17 mouse cellular contexts compared by ENCODE assay signal in the genomic region with DNA sequence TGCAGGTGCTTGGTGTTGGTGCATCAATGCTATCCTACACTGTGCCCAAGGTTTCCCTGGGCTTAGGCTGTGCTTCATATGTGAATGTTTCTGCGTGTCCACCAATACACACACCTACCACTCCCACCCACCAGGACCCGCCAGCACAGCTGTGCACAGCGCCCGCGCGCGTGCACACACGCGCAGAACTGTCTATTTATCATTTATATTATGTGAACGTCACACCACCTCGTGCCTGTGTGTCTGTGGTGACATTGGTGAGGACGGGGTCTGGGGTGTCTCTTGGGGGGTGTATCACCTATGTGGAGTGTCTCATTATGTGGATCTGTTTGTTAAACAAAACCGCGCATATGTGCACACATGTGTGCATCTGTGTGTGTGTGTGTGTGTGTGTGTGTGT. TPM values are rescaled to one million over a fixed set of nuclear protein-coding genes. Genes with fewer than 3 reads are reported as not detected.
A peak's percentile ranks its signal among the peaks of the same experiment; 100 is the strongest.
DNase-seq lines count a peak whose midpoint lies in the region; ATAC-seq lines count a peak whose summit lies in the region.
"Had no signal": no experiment of that assay in that cellular context is flagged by ENCODE, and none has a peak within 500 bp of the region (broad histone marks: within the 10 kb centered on the region; RNA-seq: fewer than 3 reads in every experiment).

No protein-coding gene starts in this region.

- peaks cover 6% of the 10 kb centered on the region; the same call in 1 of the 2 replicates for H3K9me3 ChIP-seq in embryonic facial prominence, embryonic 10.5 days
- no peaks in the 10 kb centered on the region for H3K9me3 ChIP-seq in forebrain, embryonic 14.5 days (replicated peaks; ENCODE audit: control insufficient read depth, low read length)
- H3K9me3 ChIP-seq in hindbrain, embryonic 16.5 days (ENCODE audit: control insufficient read depth, low read length), result peaks cover 5% of the 10 kb centered on the region
- H3K9me3 ChIP-seq in neural tube, embryonic 12.5 days, result peaks cover 6% of the 10 kb centered on the region; the same call in 1 of the 2 replicates
- 0 out of 2 replicates have a peak, but pooled peaks cover 6% of the 10 kb centered on the region for H3K9me3 ChIP-seq in liver, embryonic 12.5 days (replicated peaks)

- H3K9ac ChIP-seq in forebrain, embryonic 14.5 days (ENCODE audit: low read length), result peak overlapping the region; percentile 66; the same call in 1 of the 2 replicates
- H3K9ac ChIP-seq in hindbrain, embryonic 16.5 days (ENCODE audit: low read depth, low read length), result peak overlapping the region; percentile 47
- H3K9ac ChIP-seq in neural tube, embryonic 12.5 days, result 0 out of 2 replicates have a peak overlapping the region, but pooled peaks have one; percentile 38
- H3K9ac ChIP-seq in liver, embryonic 12.5 days, result no peak overlapping the region
- H3K9ac ChIP-seq: lung, embryonic 14.5 days had no signal

- H3K4me3 ChIP-seq in embryonic facial prominence, embryonic 10.5 days, result peak overlapping the region; percentile 46; the same call in 1 of the 2 replicates
- no peak overlapping the region for H3K4me3 ChIP-seq in forebrain, embryonic 14.5 days (ENCODE audit: low read depth, low read length)
- H3K4me3 ChIP-seq in hindbrain, embryonic 16.5 days (ENCODE audit: low read length), result peak overlapping the region; percentile 35
- H3K4me3 ChIP-seq in neural tube, embryonic 12.5 days, result no peak overlapping the region
- no peak overlapping the region for H3K4me3 ChIP-seq in liver, embryonic 12.5 days

- peak overlapping the region; percentile 60 for H3K4me2 ChIP-seq in forebrain, embryonic 14.5 days (ENCODE audit: low read length)
- peak overlapping the region; percentile 55 for H3K4me2 ChIP-seq in hindbrain, embryonic 16.5 days (ENCODE audit: low read length)
- H3K4me2 ChIP-seq in neural tube, embryonic 12.5 days (replicated peaks), result peak overlapping the region; percentile 54
- no peak overlapping the region for H3K4me2 ChIP-seq in liver, embryonic 12.5 days
- H3K4me2 ChIP-seq: lung, embryonic 14.5 days had no signal

- no peak; the same call in none of the 2 replicates for ATAC-seq in forebrain, embryonic 14.5 days
- peak; percentile 60 for ATAC-seq in hindbrain, embryonic 16.5 days
- ATAC-seq in neural tube, embryonic 12.5 days (ENCODE audit: low FRiP score, low read depth), result peak; percentile 37; the same call in 1 of the 2 replicates
- no peak for ATAC-seq in granulocyte monocyte progenitor cell, adult 5-6 weeks (replicated peaks; ENCODE audit: poor library complexity, severe bottlenecking)
- ATAC-seq in liver, embryonic 12.5 days, result no peak

- H3K27me3 ChIP-seq in embryonic facial prominence, embryonic 10.5 days (replicated peaks; ENCODE audit: low read depth, poor library complexity, severe bottlenecking), result peaks cover 73% of the 10 kb centered on the region
- peaks cover 3% of the 10 kb centered on the region; the same call in 1 of the 2 replicates for H3K27me3 ChIP-seq in forebrain, embryonic 14.5 days (replicated peaks; ENCODE audit: control insufficient read depth, insufficient read depth, low read length)
- no peaks in the 10 kb centered on the region for H3K27me3 ChIP-seq in hindbrain, embryonic 16.5 days (replicated peaks; ENCODE audit: control insufficient read depth, insufficient read depth, low read length)
- H3K27me3 ChIP-seq in neural tube, embryonic 12.5 days (replicated peaks), result peaks cover 55% of the 10 kb centered on the region
- H3K27me3 ChIP-seq in liver, embryonic 12.5 days (replicated peaks), result peaks cover 51% of the 10 kb centered on the region

- peaks cover 16% of the 10 kb centered on the region for H3K4me1 ChIP-seq in embryonic facial prominence, embryonic 10.5 days
- peaks cover 12% of the 10 kb centered on the region; the same call in 1 of the 2 replicates for H3K4me1 ChIP-seq in forebrain, embryonic 14.5 days (ENCODE audit: control insufficient read depth, insufficient read depth, low read length)
- peaks cover 16% of the 10 kb centered on the region for H3K4me1 ChIP-seq in hindbrain, embryonic 16.5 days (ENCODE audit: control insufficient read depth, insufficient read depth, low read depth, low read length)
- H3K4me1 ChIP-seq in neural tube, embryonic 12.5 days, result peaks cover 21% of the 10 kb centered on the region
- H3K4me1 ChIP-seq in liver, embryonic 12.5 days, result no peaks in the 10 kb centered on the region

- H3K36me3 ChIP-seq in embryonic facial prominence, embryonic 10.5 days (replicated peaks), result no peaks in the 10 kb centered on the region
- no peaks in the 10 kb centered on the region for H3K36me3 ChIP-seq in forebrain, embryonic 14.5 days (ENCODE audit: control insufficient read depth, insufficient read depth, low read length)
- no peaks in the 10 kb centered on the region for H3K36me3 ChIP-seq in hindbrain, embryonic 16.5 days (ENCODE audit: control insufficient read depth, insufficient read depth, low read length)
- no peaks in the 10 kb centered on the region for H3K36me3 ChIP-seq in neural tube, embryonic 12.5 days
- no peaks in the 10 kb centered on the region for H3K36me3 ChIP-seq in liver, embryonic 12.5 days

- no peak for DNase-seq in embryonic facial prominence, embryonic 10.5 days (ENCODE audit: low spot score)
- DNase-seq in forebrain, embryonic 14.5 days (ENCODE audit: low spot score), result no peak
- DNase-seq in right cerebral cortex, postnatal 14 days, result no peak
- DNase-seq: cerebellum, adult 11 months; cerebellum, postnatal 36 days; heart, adult 18-20 months; heart, postnatal 10 days; kidney, adult 11 months; kidney, postnatal 14 days; lung, embryonic 14.5 days had no signal

- no peak overlapping the region for H3K27ac ChIP-seq in embryonic facial prominence, embryonic 10.5 days (replicated peaks)
- peak overlapping the region; percentile 91 for H3K27ac ChIP-seq in forebrain, embryonic 14.5 days (ENCODE audit: low read depth, low read length)
- H3K27ac ChIP-seq in hindbrain, embryonic 16.5 days (ENCODE audit: low read depth, low read length), result peak overlapping the region; percentile 85
- H3K27ac ChIP-seq in neural tube, embryonic 12.5 days, result peak overlapping the region; percentile 79
- no peak overlapping the region for H3K27ac ChIP-seq in liver, embryonic 12.5 days

- 79% methylated on average over 14 of the region's 14 CpGs for WGBS in embryonic facial prominence, embryonic 10.5 days
- 62% methylated on average over 14 of the region's 14 CpGs for WGBS in forebrain, embryonic 14.5 days
- 50% methylated on average over 14 of the region's 14 CpGs for WGBS in hindbrain, embryonic 16.5 days
- WGBS in neural tube, embryonic 12.5 days, result 66% methylated on average over 14 of the region's 14 CpGs
- WGBS in liver, embryonic 12.5 days (ENCODE audit: insufficient replicate concordance), result 65% methylated on average over 14 of the region's 14 CpGs

RNA-seq across cellular contexts. Expression of a gene that starts 22.6 kb away (rescaled TPM):
- polyA plus RNA-seq in embryonic facial prominence, embryonic 10.5 days (2016; fragmentation: Nextera tagmentation; extraction: Ambion mirVana), result 3.1 and 4.7 TPM in 2 replicates
- polyA plus RNA-seq in forebrain, embryonic 14.5 days (2014; fragmentation: Nextera tagmentation; extraction: Ambion mirVana), result 3.5 and 5.1 TPM in 2 replicates
- polyA plus RNA-seq in hindbrain, embryonic 16.5 days (2015; fragmentation: Nextera tagmentation; extraction: Ambion mirVana), result 20.1 and 24.3 TPM in 2 replicates
- polyA plus RNA-seq in neural tube, embryonic 12.5 days (2016; fragmentation: Nextera tagmentation; extraction: Ambion mirVana), result 64.9 and 70.8 TPM in 2 replicates
- total RNA-seq in granulocyte monocyte progenitor cell, adult 5-6 weeks (2014; fragmentation: Nextera tagmentation), result not detected in 2 replicates
- not detected in 2 replicates for total RNA-seq in granulocyte monocyte progenitor cell, adult 5-6 weeks (2017)
- not detected in 2 replicates for polyA plus RNA-seq in liver, embryonic 12.5 days (2016; fragmentation: Nextera tagmentation; extraction: Ambion mirVana)
- total RNA-seq: heart, adult 18-20 months; heart, postnatal 10 days had no signal
- polyA plus RNA-seq: embryonic facial prominence, embryonic 14.5 days; limb, embryonic 11.5 days; lung, embryonic 14.5 days; spleen, adult 2 months had no signal

Comparison
In these comparisons a context has a peak if more than half of its experiments do, and no peak if none do; other contexts are left out.
1. H3K27ac ChIP-seq: peak in forebrain, embryonic 14.5 days (single experiment), hindbrain, embryonic 16.5 days (single experiment) and neural tube, embryonic 12.5 days (single experiment); none in embryonic facial prominence, embryonic 10.5 days (single experiment) and liver, embryonic 12.5 days (single experiment).
2. H3K4me3 ChIP-seq: peak in embryonic facial prominence, embryonic 10.5 days (single experiment) and hindbrain, embryonic 16.5 days (single experiment); none in forebrain, embryonic 14.5 days (single experiment), neural tube, embryonic 12.5 days (single experiment) and liver, embryonic 12.5 days (single experiment).
3. ATAC-seq: peak in hindbrain, embryonic 16.5 days (single experiment) and neural tube, embryonic 12.5 days (single experiment); none in forebrain, embryonic 14.5 days (single experiment), granulocyte monocyte progenitor cell, adult 5-6 weeks (single experiment) and liver, embryonic 12.5 days (single experiment).